Mouse (Mus musculus) thymus, postnatal 10 days (tissue): Measurements from ENCODE around the gene Tbrg4.

Experiments
- DNase-seq, 2 experiments: peaks; one replicate each; pipeline ENCODE4 v3.0.0; 2021; ENCODE audit warnings: low spot score in 2 of 2

The Tbrg4 gene

DNA sequence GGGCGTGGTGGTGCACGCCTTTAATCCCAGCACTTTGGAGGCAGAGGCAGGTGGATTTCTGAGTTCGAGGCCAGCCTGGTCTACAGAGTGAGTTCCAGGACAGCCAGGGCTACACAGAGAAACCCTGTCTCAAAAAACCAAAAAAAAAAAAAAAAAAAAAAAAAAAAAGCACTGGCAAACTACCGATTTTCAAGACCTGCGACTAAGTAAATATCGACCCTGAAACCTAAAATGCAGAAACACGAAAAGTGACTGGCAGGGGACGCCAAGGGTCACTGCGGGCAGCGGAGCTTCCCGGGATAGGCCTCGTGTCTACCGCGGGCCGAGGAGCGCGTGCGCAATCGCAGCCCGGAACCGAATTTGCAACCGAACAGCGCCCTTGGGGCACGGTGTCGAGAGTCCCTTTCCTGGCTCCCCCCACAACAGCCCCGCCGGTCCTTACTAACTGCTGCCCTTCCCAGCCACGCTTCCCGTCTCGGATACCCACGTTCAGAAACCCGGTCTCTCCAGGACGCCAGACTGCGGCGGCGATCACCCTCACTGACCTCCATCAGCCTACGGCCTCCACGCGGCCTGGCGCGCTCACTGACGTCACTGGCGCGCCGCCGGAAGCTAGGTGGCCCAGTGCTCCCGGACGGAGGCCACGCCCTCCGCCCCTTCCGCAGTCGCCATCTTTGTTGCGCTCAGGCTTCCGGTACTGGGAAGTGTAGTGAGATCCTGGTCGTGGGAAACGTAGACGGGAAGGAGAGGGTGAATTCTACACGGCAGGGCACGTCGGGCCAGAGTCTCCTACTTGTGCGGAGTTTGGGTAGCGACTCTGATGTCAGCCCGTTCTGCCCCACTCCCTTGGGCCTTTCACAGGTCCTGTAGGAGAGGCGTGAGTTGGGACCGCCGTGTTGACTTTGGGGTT is at the start of gene Tbrg4:
Gene Tbrg4, minus strand, starts transcription at position 590 of the 910 bp plus-strand sequence.
- peak; percentile 83 to 88 for DNase-seq

GRCm38 (mm10) chr11:6675402-6675801 is 49.5 kb upstream of the Tbrg4 start:
- DNase-seq = no peak

- no peak for DNase-seq
Measured at GRCm38 (mm10) chr11:6674701-6675100, 48.8 kb upstream of the Tbrg4 start.

DNA sequence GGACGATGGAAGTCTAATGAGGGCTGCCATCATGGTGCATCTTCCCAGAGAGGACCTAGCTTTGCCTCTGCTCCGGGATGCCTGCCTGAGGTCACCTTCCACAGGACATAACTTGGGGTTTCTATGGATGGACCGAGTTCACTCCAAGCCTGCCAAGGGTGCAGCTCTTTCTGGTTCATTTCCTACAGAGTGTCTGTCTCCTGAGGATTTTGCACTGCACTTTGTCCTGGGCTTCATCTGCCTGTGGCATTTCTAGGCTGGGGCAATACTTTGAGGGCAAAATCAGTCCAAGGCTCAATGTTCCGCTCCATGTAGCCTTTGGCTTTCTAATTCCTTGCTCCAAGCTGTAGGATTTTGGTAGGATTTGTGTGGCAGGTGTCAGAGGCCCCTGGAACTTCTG is 45.0 kb upstream of the Tbrg4 start:
- DNase-seq = no peak

GRCm38 (mm10) chr11:6670044-6670443 is 44.2 kb upstream of the Tbrg4 start:
- no peak for DNase-seq

DNA sequence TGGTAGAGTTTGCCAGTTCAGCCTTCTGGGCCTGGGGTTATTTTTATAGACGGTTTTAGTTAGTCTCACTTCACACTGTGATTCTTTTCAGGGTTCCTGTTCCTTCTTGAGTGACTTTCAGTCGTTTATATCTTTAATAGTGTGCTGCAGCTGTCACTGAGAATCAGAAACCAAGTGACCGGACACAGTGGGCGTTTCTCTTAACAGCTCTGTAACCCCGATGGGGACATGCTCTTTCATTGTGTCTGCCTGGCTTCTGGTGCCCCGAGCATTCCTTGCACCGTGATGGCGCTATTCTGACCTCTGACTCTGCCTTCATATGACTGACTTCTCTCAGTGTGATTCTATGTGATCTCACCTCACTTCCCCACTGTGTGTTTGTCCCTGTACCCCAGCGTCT is 43.2 kb upstream of the Tbrg4 start:
- DNase-seq = no peak

GRCm38 (mm10) chr11:6666634-6667033 is 40.8 kb upstream of the Tbrg4 start:
- DNase-seq = no peak

DNA sequence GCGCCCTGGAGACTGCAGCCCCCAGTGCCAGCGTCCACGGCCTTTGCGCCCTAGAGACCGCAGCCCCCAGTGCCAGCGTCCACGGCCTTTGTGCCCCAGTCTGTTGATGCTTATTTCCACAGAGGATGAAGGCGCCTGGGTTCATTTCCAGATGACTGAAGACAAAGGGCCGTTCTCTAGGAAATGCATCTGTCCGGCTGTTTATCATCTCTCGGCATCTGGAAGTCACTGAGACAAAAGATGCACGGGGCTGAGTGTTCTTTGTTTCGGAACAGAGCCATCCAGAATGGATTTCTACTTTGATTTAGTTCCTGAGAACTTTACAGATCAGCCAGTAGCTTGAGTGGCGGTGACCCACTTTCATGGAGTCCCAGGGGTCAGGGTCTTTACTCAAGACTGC is 35.3 kb upstream of the Tbrg4 start:
- DNase-seq = no peak

DNA sequence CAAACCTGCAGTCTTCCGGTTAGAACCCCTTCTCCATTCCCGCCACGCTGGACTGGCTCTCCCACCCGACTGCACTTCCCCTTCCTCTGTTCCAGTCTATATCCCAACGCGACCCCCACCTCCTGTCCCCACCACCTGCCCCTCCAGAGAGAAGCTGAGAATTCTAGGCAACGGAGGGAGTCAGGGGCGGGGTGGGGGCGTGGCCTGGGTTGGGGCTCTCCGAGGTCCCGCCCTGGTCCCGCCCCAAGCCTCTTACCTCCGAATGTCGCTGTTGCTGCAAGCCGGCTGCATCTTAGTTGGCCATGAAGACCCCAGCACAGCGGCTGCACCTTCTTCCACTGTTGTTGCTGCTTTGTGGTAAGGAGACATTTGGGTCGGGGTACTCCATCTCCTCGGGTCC is 32.4 kb upstream of the Tbrg4 start, which contains the start of gene Ramp3:
Gene Ramp3, plus strand, starts transcription at position 251 of the 400 bp plus-strand sequence.
- peak; percentile 18 to 63 for DNase-seq

- DNase-seq = peak; percentile 70 to 92
Measured at GRCm38 (mm10) chr11:6654903-6655302, 29.0 kb upstream of the Tbrg4 start.

GRCm38 (mm10) chr11:6652978-6653377 is 27.1 kb upstream of the Tbrg4 start:
- peak; percentile 23 to 46 for DNase-seq

- peak; percentile 69 to 73 for DNase-seq
Measured at GRCm38 (mm10) chr11:6650519-6650918, 24.7 kb upstream of the Tbrg4 start.

- no peak for DNase-seq
Measured at GRCm38 (mm10) chr11:6647831-6648724, 22.2 kb upstream of the Tbrg4 start.

DNA sequence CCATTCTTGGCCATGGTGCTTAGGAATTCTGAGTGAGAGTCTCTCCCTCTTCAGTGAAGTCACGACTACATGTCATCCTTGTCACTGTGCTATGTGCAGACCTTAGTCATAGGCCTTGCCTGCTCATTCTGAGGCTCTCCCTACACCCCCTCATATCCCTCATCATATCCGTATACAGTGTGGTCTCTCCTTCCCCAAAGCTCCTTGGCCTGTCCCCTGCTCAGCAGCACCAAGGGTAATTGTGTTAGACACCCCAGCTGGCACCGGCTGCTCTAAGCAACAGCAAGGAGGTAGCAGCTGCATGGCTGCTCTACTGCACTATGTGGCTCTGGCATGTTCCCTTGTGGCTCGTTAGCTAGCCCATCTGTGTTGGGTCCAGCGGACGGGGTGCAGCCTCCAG is 18.7 kb upstream of the Tbrg4 start:
- no peak for DNase-seq

- DNase-seq = no peak
Measured at GRCm38 (mm10) chr11:6639072-6639471, 13.2 kb upstream of the Tbrg4 start.

GRCm38 (mm10) chr11:6638537-6638936 is 12.7 kb upstream of the Tbrg4 start, which contains the start of gene Wap:
TSS of gene Wap (minus strand) at chr11:6638637.
- no peak for DNase-seq

DNA sequence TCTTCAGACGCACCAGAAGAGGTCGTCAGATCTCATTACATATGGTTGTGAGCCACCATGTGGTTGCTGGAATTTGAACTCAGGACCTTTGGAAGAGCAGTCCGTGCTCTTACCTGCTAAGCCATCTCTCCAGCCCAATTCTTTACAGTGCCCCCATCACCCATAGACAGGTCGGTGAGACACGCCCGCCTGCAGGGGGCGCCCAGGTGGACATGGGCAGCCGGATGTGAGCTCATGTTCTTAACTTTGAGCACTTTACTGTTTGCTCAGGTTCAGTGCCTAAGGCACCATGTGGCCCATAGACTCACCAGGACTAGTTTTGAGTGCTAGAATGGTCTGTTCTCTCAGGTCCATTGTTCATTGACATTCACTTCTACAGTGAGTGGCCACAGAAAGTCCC is 10.3 kb upstream of the Tbrg4 start:
- DNase-seq = peak in 1 of 2 experiments; percentile 54

- DNase-seq = peak in 1 of 2 experiments; percentile 33
Measured at GRCm38 (mm10) chr11:6629655-6630054, 3.8 kb upstream of the Tbrg4 start.

DNA sequence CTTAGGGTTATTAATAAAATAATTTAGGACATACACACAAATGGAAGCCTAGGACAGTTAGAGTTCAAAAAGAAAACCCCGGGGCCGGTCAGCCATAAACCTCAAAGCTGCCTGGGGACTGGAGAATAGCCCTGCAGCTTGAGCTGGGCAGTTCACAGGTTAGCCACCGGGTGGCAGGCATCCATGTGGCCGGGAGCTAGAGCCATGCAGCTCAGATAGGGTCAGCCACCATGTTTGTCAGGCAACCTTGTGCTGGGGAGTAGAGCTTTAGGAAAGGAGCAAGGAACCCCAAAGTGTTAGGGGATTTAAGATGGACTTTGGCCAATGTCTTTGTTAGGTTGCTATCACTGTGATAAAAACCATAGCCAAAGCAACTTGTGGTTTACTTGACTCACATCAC is 2.7 kb upstream of the Tbrg4 start:
- DNase-seq = peak; percentile 41 to 59

DNA sequence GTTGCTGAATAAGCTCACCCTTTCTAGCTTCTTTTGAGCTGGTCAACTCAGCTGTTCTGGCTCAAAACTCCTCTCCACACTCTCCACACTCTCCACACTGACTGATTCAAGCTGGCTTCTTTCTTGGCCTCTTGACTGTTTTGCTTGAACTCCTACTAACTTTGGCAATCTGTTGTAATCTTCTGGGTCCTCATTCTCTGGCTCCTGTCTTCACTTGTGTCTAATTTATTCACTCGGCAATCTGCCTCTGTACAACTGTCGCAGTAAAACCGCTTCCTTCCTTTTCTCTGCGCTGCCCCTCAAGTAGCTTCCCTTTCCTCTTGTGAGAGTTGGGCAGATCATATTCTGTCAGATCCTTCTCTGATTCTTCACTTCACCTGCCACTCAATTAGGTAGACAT is 1.9 kb upstream of the Tbrg4 start:
- DNase-seq = peak; percentile 32 to 37

DNA sequence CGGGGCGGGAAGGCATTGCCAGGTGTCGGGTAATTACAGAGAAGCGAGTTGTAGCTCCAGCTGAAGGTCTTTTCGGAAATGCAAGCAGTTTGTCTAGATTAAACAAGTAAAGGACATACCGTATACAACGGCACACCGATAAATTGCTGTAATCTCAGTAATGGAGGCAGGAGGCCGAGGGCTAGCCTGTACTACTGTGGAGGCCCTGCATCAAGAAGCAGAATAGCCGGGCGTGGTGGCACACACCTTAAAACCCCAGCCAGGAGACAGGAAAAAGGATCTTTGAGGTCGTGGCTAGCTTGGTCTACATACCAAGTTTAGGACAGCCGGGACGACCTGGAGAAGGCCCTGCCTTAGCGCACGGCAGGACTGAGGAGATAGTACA is 513 bp upstream of the Tbrg4 start:
- no peak for DNase-seq

DNA sequence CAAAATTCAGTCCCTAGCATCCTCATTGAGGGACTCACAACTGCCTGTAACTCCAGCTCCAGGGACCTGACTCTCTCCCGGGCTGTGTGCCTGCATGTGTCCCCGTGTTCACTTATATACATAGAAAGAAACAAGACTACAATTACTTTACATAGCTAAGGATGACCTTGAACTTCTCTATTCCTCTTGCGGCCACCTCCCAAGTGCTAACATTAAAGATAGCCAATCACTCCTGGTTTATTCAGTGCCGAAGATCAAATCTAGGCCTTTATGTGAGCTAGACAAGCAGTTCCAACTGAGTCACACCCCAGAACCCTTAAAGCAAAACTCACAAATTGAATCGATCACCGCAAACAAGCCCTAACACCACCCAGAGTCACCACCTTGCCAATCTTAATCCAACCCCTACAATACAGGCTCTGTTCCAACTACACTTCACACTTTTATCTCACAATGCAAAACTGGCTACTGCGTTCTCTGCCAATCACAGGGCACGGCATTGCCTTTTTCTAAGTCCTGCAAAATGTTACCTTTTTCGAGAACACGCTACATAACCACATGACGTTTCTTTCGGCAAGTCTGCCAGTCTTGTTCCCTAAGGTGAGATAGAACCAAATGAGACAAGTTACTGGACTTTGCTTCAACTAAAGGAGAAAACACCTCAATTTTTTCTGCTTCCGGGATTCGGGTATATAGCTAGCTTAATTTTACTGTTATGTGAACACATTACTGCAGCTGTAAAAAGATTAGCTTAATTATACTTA is 1.1 kb downstream of the Tbrg4 start:
- no peak for DNase-seq
